Mouse (Mus musculus) colon, adult 2 months (tissue): ENCODE measurements around the gene Zdhhc8. TPM values are rescaled to one million over a fixed set of nuclear protein-coding genes. Genes with fewer than 3 reads are reported as not detected.

ENCODE experiments used
- polyA plus RNA-seq: library from polyadenylated mRNA; depleted of rRNA; stranded (reverse); fragments of >200 nt; gene quantifications from 2 replicates; pipeline ENCODE4 v1.2.3, GENCODE M21; 2012; rRNA removed

The Zdhhc8 gene
- polyA plus RNA-seq = 59.4 and 66.0 TPM in 2 replicates

DNA sequence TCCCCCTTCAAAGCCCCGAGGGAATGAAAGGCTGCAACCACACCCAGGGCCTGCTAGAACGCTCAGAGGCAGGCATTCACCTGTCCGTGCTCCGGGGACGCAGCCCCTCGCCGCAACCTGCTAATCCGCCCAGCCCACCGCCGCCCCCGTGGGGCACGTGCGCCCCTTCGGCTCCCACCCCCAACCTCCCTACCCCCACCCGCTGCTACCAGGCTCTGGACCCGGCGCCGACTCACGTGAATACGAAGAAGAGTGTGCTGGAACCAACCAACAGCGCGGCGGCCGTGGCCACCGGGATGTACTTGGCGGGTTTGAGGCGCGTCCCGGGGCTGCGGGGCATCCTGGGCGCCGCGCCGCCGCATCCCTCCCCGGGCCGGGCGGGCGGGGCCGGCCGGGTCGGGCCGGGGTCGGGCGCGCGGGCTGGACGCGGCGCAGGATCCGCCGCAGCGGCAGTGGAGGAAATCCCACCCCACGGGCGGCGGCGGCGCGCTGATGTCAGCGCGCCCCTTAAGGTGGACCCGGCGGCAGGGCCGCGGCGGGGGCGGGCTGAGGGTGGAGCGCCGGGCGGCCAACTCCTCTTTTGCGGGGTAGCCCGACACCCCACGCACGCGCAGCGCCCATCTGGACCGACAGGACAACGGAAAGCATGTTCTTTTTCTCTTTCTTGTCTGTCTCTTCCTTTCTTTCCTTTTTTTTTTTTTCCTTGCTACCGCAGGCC, at the start of gene Zdhhc8:
Gene Zdhhc8 (minus strand): TSS at position 466 of the 718 bp plus-strand sequence.

DNA sequence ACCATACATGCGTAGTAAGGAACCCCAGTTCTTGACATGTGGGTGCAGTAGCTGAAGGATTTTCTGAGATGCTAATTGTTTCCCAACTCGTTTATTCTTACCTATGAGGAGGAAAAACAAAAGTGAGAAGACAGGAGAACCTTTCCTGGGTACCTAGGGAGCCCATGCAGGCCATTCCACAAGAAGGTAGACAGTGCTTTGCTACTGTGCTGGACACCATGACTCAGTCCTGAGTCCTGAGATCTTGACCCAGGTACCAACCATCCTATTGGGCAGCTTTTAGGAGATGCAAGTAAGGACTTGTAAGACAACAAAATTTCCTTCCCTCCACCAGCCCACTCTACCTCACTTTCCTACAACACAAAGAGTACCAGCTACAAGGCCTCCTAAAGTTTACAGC, 23.3 kb upstream of the Zdhhc8 start, which contains the start of gene Gm49776:
Gene Gm49776 (minus strand): TSS at position 101 of the 400 bp plus-strand sequence.

DNA sequence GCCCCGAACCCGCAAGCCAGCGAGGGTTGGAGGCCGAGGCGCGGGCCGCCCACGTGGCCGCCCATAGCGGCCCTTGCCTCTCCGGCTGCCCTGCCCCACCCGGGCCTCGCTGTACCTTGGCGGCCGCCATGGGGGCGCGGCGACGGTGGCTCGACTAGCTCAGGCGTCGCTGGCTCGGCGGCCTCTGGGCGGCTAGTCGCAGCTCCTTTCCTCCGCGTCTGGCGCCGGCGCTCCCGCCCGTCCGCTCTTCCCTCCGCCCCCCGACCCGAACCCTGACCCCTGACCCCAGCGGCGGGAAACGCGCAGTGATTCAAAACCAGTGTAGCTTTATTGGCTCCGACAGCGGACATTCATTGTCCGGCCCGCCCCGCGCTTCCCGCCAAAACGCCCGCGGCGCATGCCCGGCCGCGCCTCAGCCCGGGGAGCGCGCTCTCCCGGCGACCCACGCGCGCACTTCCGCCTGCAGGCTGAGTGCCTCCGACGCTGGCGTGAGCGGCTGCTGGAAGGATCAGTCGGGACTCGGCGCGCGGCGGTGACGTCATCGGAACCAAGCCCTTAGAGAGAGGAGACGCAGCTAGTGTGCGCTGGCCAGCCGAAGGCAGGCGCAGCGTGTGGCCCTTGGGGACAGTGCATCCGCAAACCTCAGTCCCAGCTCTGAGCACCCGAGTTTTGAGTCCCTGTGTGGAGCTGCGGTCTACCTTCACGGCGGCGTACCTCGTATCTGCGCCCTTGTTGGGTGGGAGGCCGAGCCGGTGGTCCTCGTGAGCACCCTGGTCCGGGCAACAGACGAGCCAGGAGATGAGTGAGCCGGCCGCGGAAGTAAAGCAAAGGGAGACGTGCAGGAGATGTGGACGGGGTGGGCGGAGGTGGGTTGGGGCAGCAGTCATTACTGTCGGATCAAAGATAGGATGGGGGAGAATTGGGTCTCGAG, 13.8 kb upstream of the Zdhhc8 start, which contains the start of the genes Trmt2a and Ranbp1:
Gene Trmt2a (plus strand): TSS at position 247 of the 931 bp plus-strand sequence.
Gene Ranbp1 (minus strand): TSS at position 300 of the 931 bp plus-strand sequence.

DNA sequence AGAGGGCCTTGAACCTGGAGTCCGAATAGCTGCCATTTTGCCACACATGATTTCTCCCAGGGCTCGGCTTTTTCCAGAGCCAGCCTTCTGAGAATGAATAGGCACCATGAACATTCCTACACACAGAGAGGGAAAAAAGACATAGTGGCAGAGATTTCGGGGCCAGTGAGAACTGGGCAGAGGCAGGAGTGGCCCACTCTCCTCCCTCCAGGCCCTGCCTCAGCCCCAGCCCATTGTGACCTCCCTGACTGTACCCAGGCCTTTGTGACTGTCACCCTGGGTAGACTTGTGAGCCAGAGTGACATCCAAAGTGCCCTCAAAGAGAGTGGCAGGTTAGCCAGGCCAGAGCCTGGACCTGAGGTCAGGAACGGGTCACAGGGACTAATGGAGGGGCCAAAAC, 17.4 kb downstream of the Zdhhc8 start, which contains the start of gene Ccdc188:
Gene Ccdc188 (plus strand): TSS at position 301 of the 400 bp plus-strand sequence.

Other genes with a start within 250 kb of the Zdhhc8 start
- 66.8 and 71.8 TPM in 2 replicates for gene Dgcr6, start 182.3 kb downstream of the Zdhhc8 start, polyA plus RNA-seq
- gene Prodh, start 144.9 kb downstream of the Zdhhc8 start, polyA plus RNA-seq = 26.7 and 29.3 TPM in 2 replicates
- 25.5 and 39.7 TPM in 2 replicates for gene Rtn4r, start 107.5 kb downstream of the Zdhhc8 start, polyA plus RNA-seq
- not detected in 2 replicates for gene Ccdc188, start 17.3 kb downstream of the Zdhhc8 start, polyA plus RNA-seq
- 33.9 and 38.8 TPM in 2 replicates for gene Trmt2a, start 13.5 kb upstream of the Zdhhc8 start, polyA plus RNA-seq
- 52.9 and 66.6 TPM in 2 replicates for gene Ranbp1, start 13.6 kb upstream of the Zdhhc8 start, polyA plus RNA-seq
- gene Gm49776, start 23.2 kb upstream of the Zdhhc8 start, polyA plus RNA-seq = not detected in 2 replicates
- 18.1 and 18.2 TPM in 2 replicates for gene Dgcr8, start 54.1 kb upstream of the Zdhhc8 start, polyA plus RNA-seq
- gene Tango2, start 113.0 kb upstream of the Zdhhc8 start, polyA plus RNA-seq = 45.5 and 51.7 TPM in 2 replicates
- 20.2 and 20.5 TPM in 2 replicates for gene Arvcf, start 113.0 kb upstream of the Zdhhc8 start, polyA plus RNA-seq
- gene Txnrd2, start 191.2 kb upstream of the Zdhhc8 start, polyA plus RNA-seq = 11.0 TPM in 2 replicates
- gene Comt, start 191.7 kb upstream of the Zdhhc8 start, polyA plus RNA-seq = 153 and 165 TPM in 2 replicates